Mouse (Mus musculus) forebrain, embryonic 14.5 days (tissue): Measurements from ENCODE around the gene Gm20388. TPM values are rescaled to one million over a fixed set of nuclear protein-coding genes. Genes with fewer than 3 reads are reported as not detected.

Experiments
- ATAC-seq: fragments of 200-750 bp; cut with Nextera tagmentation; 2 replicates; pipeline ENCODE4 v1.8.0; 2017; ENCODE audit warnings: mild to moderate bottlenecking, moderate library complexity
- DNase-seq: peaks from one replicate; pipeline ENCODE4 v3.0.0-alpha.2; 2015; ENCODE audit warnings: low spot score
- H3K27ac ChIP-seq: fragments of 300-500 bp; sonication (generic); 2 replicates; pipeline ENCODE4 v1.5.1; 2014; ENCODE audit warnings: low read depth, mild to moderate bottlenecking, control low read depth, low read length, moderate library complexity
- H3K27me3 ChIP-seq: fragments of 300-500 bp; sonication (generic); replicated peaks from 2 replicates; pipeline ENCODE4 v1.6.1; 2014; ENCODE audit warnings: low read length, control low read depth, mixed read lengths; ENCODE audit not compliant: control insufficient read depth, insufficient read depth
- H3K36me3 ChIP-seq: fragments of 300-500 bp; sonication (generic); 2 replicates; pipeline ENCODE4 v1.6.1; 2014; ENCODE audit warnings: low read length, control low read depth; ENCODE audit not compliant: control insufficient read depth, insufficient read depth
- H3K4me1 ChIP-seq: fragments of 300-500 bp; sonication (generic); 2 replicates; pipeline ENCODE4 v1.6.1; 2014; ENCODE audit warnings: antibody characterized with exemption, low read length, control low read depth; ENCODE audit not compliant: control insufficient read depth, insufficient read depth
- H3K4me2 ChIP-seq: fragments of 300-500 bp; sonication (generic); 2 replicates; pipeline ENCODE4 v1.6.1; 2014; ENCODE audit warnings: mild to moderate bottlenecking, control low read depth, low read length
- H3K4me3 ChIP-seq: fragments of 300-500 bp; sonication (generic); 2 replicates; pipeline ENCODE4 v1.5.1; 2014; ENCODE audit warnings: low read depth, low read length, control low read depth
- H3K9ac ChIP-seq: fragments of 300-500 bp; sonication (generic); 2 replicates; pipeline ENCODE4 v1.6.1; 2014; ENCODE audit warnings: mild to moderate bottlenecking, low read length, control low read depth, moderate library complexity
- H3K9me3 ChIP-seq: fragments of 300-500 bp; sonication (generic); replicated peaks from 2 replicates; pipeline ENCODE4 v1.6.1; 2016; ENCODE audit warnings: low read length, control low read depth, mixed read lengths; ENCODE audit not compliant: control insufficient read depth
- WGBS: fragments of 180-500 bp; shearing (Covaris S2); extraction: QIAGEN DNeasy Blood & Tissue Kit; methylation state at CpG from one replicate; pipeline ENCODE4 v1.1.7; 2014; 5-methylcytosine and 5-hydroxymethylcytosine counted together
- polyA plus RNA-seq: library from polyadenylated mRNA; unstranded; fragments of >200 nt; fragmentation: Nextera tagmentation; extraction: Ambion mirVana; gene quantifications from 2 replicates; pipeline ENCODE4 v1.2.1, GENCODE M21; 2014

Gene Gm20388
- polyA plus RNA-seq, 1 experiment from 2014 or later = 7.4 TPM

GRCm38 (mm10) chr8:121083093-121083935 lies 1172.7 kb downstream of the Gm20388 start:
- no peak for DNase-seq
- Histone ChIP-seq H3K9me3 (no peaks in the 10 kb centered on the region), H3K4me3 (peak overlapping the region; percentile 32), H3K27me3 (peaks cover 99% of the 10 kb centered on the region), H3K36me3 (no peaks in the 10 kb centered on the region), H3K4me1 (peaks cover 6% of the 10 kb centered on the region), H3K4me2 (peak overlapping the region; percentile 61), H3K27ac (no peak overlapping the region), H3K9ac (0 out of 2 replicates have a peak overlapping the region, but pooled peaks have one; percentile 13)
- peak; percentile 42; the same call in 1 of the 2 replicates for ATAC-seq
- WGBS = under 1% methylated on average over 88 of the region's 89 CpGs

GRCm38 (mm10) chr8:121083936-121084209 lies 1173.2 kb downstream of the Gm20388 start:
- Histone ChIP-seq H3K27me3 (peaks cover 99% of the 10 kb centered on the region), H3K36me3 (no peaks in the 10 kb centered on the region), H3K27ac (no peak overlapping the region), H3K9me3 (no peaks in the 10 kb centered on the region), H3K4me2 (peak overlapping the region; percentile 61), H3K4me1 (peaks cover 6% of the 10 kb centered on the region), H3K9ac (0 out of 2 replicates have a peak overlapping the region, but pooled peaks have one; percentile 13), H3K4me3 (peak overlapping the region; percentile 32)
- DNase-seq (no peak), ATAC-seq (no peak)
- WGBS = 0% methylated on average over 13 of the region's 27 CpGs

- Histone ChIP-seq H3K36me3 (no peaks in the 10 kb centered on the region), H3K27me3 (peaks cover 99% of the 10 kb centered on the region), H3K9me3 (no peaks in the 10 kb centered on the region), H3K4me1 (peaks cover 6% of the 10 kb centered on the region), H3K4me3 (peak within 1 kb of the TSS; percentile 32), H3K9ac (0 out of 2 replicates have a peak within 1 kb of the TSS, but pooled peaks have one; percentile 13), H3K27ac (no peak within 1 kb of the TSS), H3K4me2 (peak within 1 kb of the TSS; percentile 61)
- WGBS = under 1% methylated on average over 51 of the region's 83 CpGs
- no peak for ATAC-seq
- DNase-seq = no peak
Measured at GRCm38 (mm10) chr8:121084210-121084951, 1173.7 kb downstream of the Gm20388 start, which contains the start of gene Foxf1. Foxf1 (plus strand) TSS chr8:121084386.

GRCm38 (mm10) chr8:121085011-121085410 lies 1174.4 kb downstream of the Gm20388 start:
- peaks cover 6% of the 10 kb centered on the region for H3K4me1 ChIP-seq
- peak overlapping the region; percentile 32; the same call in 1 of the 2 replicates for H3K4me3 ChIP-seq
- H3K27ac ChIP-seq = no peak overlapping the region
- peak overlapping the region; percentile 61 for H3K4me2 ChIP-seq
- H3K9ac ChIP-seq = no peak overlapping the region
- H3K9me3 ChIP-seq = no peaks in the 10 kb centered on the region
- no peaks in the 10 kb centered on the region for H3K36me3 ChIP-seq
- peaks cover 99% of the 10 kb centered on the region for H3K27me3 ChIP-seq
- 1% methylated on average over 30 of the region's 30 CpGs for WGBS
- DNase-seq (no peak), ATAC-seq (no peak)

GRCm38 (mm10) chr8:121085561-121085960 lies 1174.9 kb downstream of the Gm20388 start:
- Histone ChIP-seq H3K27ac (no peak overlapping the region), H3K27me3 (peaks cover 99% of the 10 kb centered on the region), H3K9me3 (no peaks in the 10 kb centered on the region), H3K9ac (no peak overlapping the region), H3K4me1 (peaks cover 6% of the 10 kb centered on the region), H3K4me3 (no peak overlapping the region), H3K36me3 (no peaks in the 10 kb centered on the region), H3K4me2 (no peak overlapping the region)
- WGBS = 14% methylated on average over 3 of the region's 3 CpGs
- no peak for ATAC-seq
- no peak for DNase-seq

GRCm38 (mm10) chr8:121086004-121086900 lies 1175.6 kb downstream of the Gm20388 start:
- H3K9ac ChIP-seq = no peak overlapping the region
- H3K27me3 ChIP-seq = peaks cover 99% of the 10 kb centered on the region
- H3K27ac ChIP-seq = no peak overlapping the region
- H3K4me2 ChIP-seq = no peak overlapping the region
- H3K36me3 ChIP-seq = no peaks in the 10 kb centered on the region
- H3K4me3 ChIP-seq = no peak overlapping the region
- H3K9me3 ChIP-seq = no peaks in the 10 kb centered on the region
- peaks cover 6% of the 10 kb centered on the region for H3K4me1 ChIP-seq
- 6% methylated on average over 19 of the region's 19 CpGs for WGBS
- DNase-seq (no peak), ATAC-seq (no peak)

GRCm38 (mm10) chr8:121088281-121088680 lies 1177.6 kb downstream of the Gm20388 start:
- Histone ChIP-seq H3K9me3 (no peaks in the 10 kb centered on the region), H3K27ac (no peak overlapping the region), H3K4me2 (no peak overlapping the region), H3K4me1 (peaks cover 6% of the 10 kb centered on the region), H3K9ac (no peak overlapping the region), H3K4me3 (no peak overlapping the region), H3K27me3 (peaks cover 97% of the 10 kb centered on the region), H3K36me3 (no peaks in the 10 kb centered on the region)
- WGBS = 2% methylated on average over 8 of the region's 8 CpGs
- ATAC-seq = no peak
- DNase-seq = no peak

- Histone ChIP-seq H3K9ac (no peak overlapping the region), H3K4me1 (no peaks in the 10 kb centered on the region), H3K4me3 (no peak overlapping the region), H3K27ac (no peak overlapping the region), H3K27me3 (peaks cover 89% of the 10 kb centered on the region), H3K9me3 (no peaks in the 10 kb centered on the region), H3K4me2 (no peak overlapping the region), H3K36me3 (no peaks in the 10 kb centered on the region)
- under 1% methylated on average over 40 of the region's 40 CpGs for WGBS
- no peak for ATAC-seq
- no peak for DNase-seq
Measured at GRCm38 (mm10) chr8:121088871-121089630, 1178.4 kb downstream of the Gm20388 start.
